Mouse (Mus musculus): ENCODE results near the gene Cnst. TPM values are rescaled to one million over a fixed set of nuclear protein-coding genes. Genes with fewer than 3 reads are reported as not detected.
"Not testable (repeated sequence)": the region's sequence is repeated elsewhere in the genome, so short reads cannot be mapped to it uniquely, and the experiment has no call there.

Cnst gene
- polyA plus RNA-seq, 1 experiment from 2014 or later = 25.1 TPM

- H3K4me3 ChIP-seq (ENCODE audit: low read length) = no peak overlapping the region
- H3K36me3 ChIP-seq (ENCODE audit: control insufficient read depth, insufficient read depth, low read length) = no peaks in the 10 kb centered on the region
- H3K27ac ChIP-seq (ENCODE audit: low read depth, low read length) = no peak overlapping the region
- WGBS = 51% methylated on average over 3 of the region's 3 CpGs
- peak overlapping the region; percentile 13; the same call in 1 of the 2 replicates for H3K9ac ChIP-seq (ENCODE audit: low read depth, low read length)
- peaks cover 2% of the 10 kb centered on the region; the same call in 1 of the 2 replicates for H3K4me1 ChIP-seq (ENCODE audit: control insufficient read depth, insufficient read depth, low read depth, low read length)
- ATAC-seq = peak; percentile 58
- no peak overlapping the region for H3K4me2 ChIP-seq (ENCODE audit: low read length)
- H3K9me3 ChIP-seq (ENCODE audit: control insufficient read depth, low read length) = no peaks in the 10 kb centered on the region
- no peaks in the 10 kb centered on the region for H3K27me3 ChIP-seq (replicated peaks; ENCODE audit: control insufficient read depth, insufficient read depth, low read length)
Measured at GRCm38 (mm10) chr1:179644151-179644550, 98.0 kb downstream of the Cnst start.

GRCm38 (mm10) chr1:179645101-179645979 is 99.2 kb downstream of the Cnst start:
- WGBS = 62% methylated on average over 13 of the region's 13 CpGs

GRCm38 (mm10) chr1:179645980-179646268 is 99.8 kb downstream of the Cnst start:
- Histone ChIP-seq H3K27me3 (replicated peaks; ENCODE audit: control insufficient read depth, insufficient read depth, low read length) (no peaks in the 10 kb centered on the region), H3K27ac (ENCODE audit: low read depth, low read length) (no peak overlapping the region), H3K36me3 (ENCODE audit: control insufficient read depth, insufficient read depth, low read length) (no peaks in the 10 kb centered on the region), H3K9me3 (ENCODE audit: control insufficient read depth, low read length) (no peaks in the 10 kb centered on the region), H3K4me3 (ENCODE audit: low read length) (peak overlapping the region; percentile 26; the same call in 1 of the 2 replicates), H3K4me2 (ENCODE audit: low read length) (peak overlapping the region; percentile 52), H3K4me1 (ENCODE audit: control insufficient read depth, insufficient read depth, low read depth, low read length) (peaks cover 2% of the 10 kb centered on the region; the same call in 1 of the 2 replicates), H3K9ac (ENCODE audit: low read depth, low read length) (peak overlapping the region; percentile 48)
- ATAC-seq = no peak
- WGBS = 32% methylated on average over 4 of the region's 4 CpGs

More at GRCm38 (mm10) chr1:179645101-179645979, 99.2 kb downstream of the Cnst start:
- Histone ChIP-seq H3K9me3 (ENCODE audit: control insufficient read depth, low read length) (no peaks in the 10 kb centered on the region), H3K4me1 (ENCODE audit: control insufficient read depth, insufficient read depth, low read depth, low read length) (peaks cover 2% of the 10 kb centered on the region; the same call in 1 of the 2 replicates), H3K9ac (ENCODE audit: low read depth, low read length) (peak overlapping the region; percentile 48), H3K4me3 (ENCODE audit: low read length) (peak overlapping the region; percentile 26; the same call in 1 of the 2 replicates), H3K27me3 (replicated peaks; ENCODE audit: control insufficient read depth, insufficient read depth, low read length) (no peaks in the 10 kb centered on the region), H3K27ac (ENCODE audit: low read depth, low read length) (no peak overlapping the region), H3K36me3 (ENCODE audit: control insufficient read depth, insufficient read depth, low read length) (no peaks in the 10 kb centered on the region), H3K4me2 (ENCODE audit: low read length) (peak overlapping the region; percentile 52)
- ATAC-seq = peak; percentile 79

GRCm38 (mm10) chr1:179648678-179649077 is 102.5 kb downstream of the Cnst start:
- not testable (repeated sequence) for ATAC-seq

GRCm38 (mm10) chr1:179649324-179649723 is 103.2 kb downstream of the Cnst start:
- no peak for ATAC-seq
- Histone ChIP-seq H3K4me3 (ENCODE audit: low read length) (no peak overlapping the region), H3K27me3 (replicated peaks; ENCODE audit: control insufficient read depth, insufficient read depth, low read length) (no peaks in the 10 kb centered on the region), H3K4me1 (ENCODE audit: control insufficient read depth, insufficient read depth, low read depth, low read length) (peaks cover under 1% of the 10 kb centered on the region; the same call in 1 of the 2 replicates), H3K4me2 (ENCODE audit: low read length) (no peak overlapping the region), H3K36me3 (ENCODE audit: control insufficient read depth, insufficient read depth, low read length) (no peaks in the 10 kb centered on the region), H3K9ac (ENCODE audit: low read depth, low read length) (no peak overlapping the region), H3K27ac (ENCODE audit: low read depth, low read length) (no peak overlapping the region), H3K9me3 (ENCODE audit: control insufficient read depth, low read length) (no peaks in the 10 kb centered on the region)
- 79% methylated on average over 3 of the region's 3 CpGs for WGBS

More at GRCm38 (mm10) chr1:179648678-179649077, 102.5 kb downstream of the Cnst start:
- H3K4me3 ChIP-seq (ENCODE audit: low read length); H3K9me3 ChIP-seq (ENCODE audit: control insufficient read depth, low read length); H3K4me2 ChIP-seq (ENCODE audit: low read length); H3K4me1 ChIP-seq (ENCODE audit: control insufficient read depth, insufficient read depth, low read depth, low read length); H3K9ac ChIP-seq (ENCODE audit: low read depth, low read length); H3K27me3 ChIP-seq (replicated peaks; ENCODE audit: control insufficient read depth, insufficient read depth, low read length); H3K27ac ChIP-seq (ENCODE audit: low read depth, low read length); H3K36me3 ChIP-seq (ENCODE audit: control insufficient read depth, insufficient read depth, low read length): not testable (repeated sequence)
- 72% methylated on average over 4 of the region's 5 CpGs for WGBS

GRCm38 (mm10) chr1:179650284-179650683 is 104.1 kb downstream of the Cnst start:
- Histone ChIP-seq H3K4me3 (ENCODE audit: low read length) (no peak overlapping the region), H3K27ac (ENCODE audit: low read depth, low read length) (no peak overlapping the region), H3K4me1 (ENCODE audit: control insufficient read depth, insufficient read depth, low read depth, low read length) (no peaks in the 10 kb centered on the region), H3K4me2 (ENCODE audit: low read length) (no peak overlapping the region), H3K9me3 (ENCODE audit: control insufficient read depth, low read length) (no peaks in the 10 kb centered on the region), H3K9ac (ENCODE audit: low read depth, low read length) (no peak overlapping the region), H3K36me3 (ENCODE audit: control insufficient read depth, insufficient read depth, low read length) (no peaks in the 10 kb centered on the region), H3K27me3 (replicated peaks; ENCODE audit: control insufficient read depth, insufficient read depth, low read length) (no peaks in the 10 kb centered on the region)
- 92% methylated on average over 4 of the region's 4 CpGs for WGBS
- no peak for ATAC-seq

GRCm38 (mm10) chr1:179651224-179651623 is 105.1 kb downstream of the Cnst start:
- H3K27me3 ChIP-seq (replicated peaks; ENCODE audit: control insufficient read depth, insufficient read depth, low read length) = no peaks in the 10 kb centered on the region
- no peak for ATAC-seq
- H3K4me1 ChIP-seq (ENCODE audit: control insufficient read depth, insufficient read depth, low read depth, low read length) = no peaks in the 10 kb centered on the region
- no peak overlapping the region for H3K4me2 ChIP-seq (ENCODE audit: low read length)
- no peak overlapping the region for H3K9ac ChIP-seq (ENCODE audit: low read depth, low read length)
- no peak overlapping the region for H3K27ac ChIP-seq (ENCODE audit: low read depth, low read length)
- H3K36me3 ChIP-seq (ENCODE audit: control insufficient read depth, insufficient read depth, low read length) = no peaks in the 10 kb centered on the region
- no peak overlapping the region for H3K4me3 ChIP-seq (ENCODE audit: low read length)
- H3K9me3 ChIP-seq (ENCODE audit: control insufficient read depth, low read length) = no peaks in the 10 kb centered on the region
- 80% methylated on average over 5 of the region's 5 CpGs for WGBS

- Histone ChIP-seq H3K27me3 (replicated peaks; ENCODE audit: control insufficient read depth, insufficient read depth, low read length) (no peaks in the 10 kb centered on the region), H3K4me3 (ENCODE audit: low read length) (no peak overlapping the region), H3K27ac (ENCODE audit: low read depth, low read length) (no peak overlapping the region), H3K9ac (ENCODE audit: low read depth, low read length) (no peak overlapping the region), H3K4me1 (ENCODE audit: control insufficient read depth, insufficient read depth, low read depth, low read length) (peaks cover 3% of the 10 kb centered on the region; the same call in 1 of the 2 replicates), H3K4me2 (ENCODE audit: low read length) (no peak overlapping the region), H3K36me3 (ENCODE audit: control insufficient read depth, insufficient read depth, low read length) (no peaks in the 10 kb centered on the region), H3K9me3 (ENCODE audit: control insufficient read depth, low read length) (no peaks in the 10 kb centered on the region)
- ATAC-seq = no peak
- 90% methylated on average over 5 of the region's 5 CpGs for WGBS
Measured at GRCm38 (mm10) chr1:179663065-179663464, 116.9 kb downstream of the Cnst start.

GRCm38 (mm10) chr1:179664309-179664930 is 118.2 kb downstream of the Cnst start:
- Histone ChIP-seq H3K9ac (ENCODE audit: low read depth, low read length) (no peak overlapping the region), H3K27me3 (replicated peaks; ENCODE audit: control insufficient read depth, insufficient read depth, low read length) (no peaks in the 10 kb centered on the region), H3K4me3 (ENCODE audit: low read length) (no peak overlapping the region), H3K9me3 (ENCODE audit: control insufficient read depth, low read length) (no peaks in the 10 kb centered on the region), H3K4me1 (ENCODE audit: control insufficient read depth, insufficient read depth, low read depth, low read length) (peaks cover 10% of the 10 kb centered on the region), H3K4me2 (ENCODE audit: low read length) (no peak overlapping the region), H3K27ac (ENCODE audit: low read depth, low read length) (no peak overlapping the region), H3K36me3 (ENCODE audit: control insufficient read depth, insufficient read depth, low read length) (no peaks in the 10 kb centered on the region)
- 60% methylated on average over 4 of the region's 4 CpGs for WGBS
- ATAC-seq = no peak

Data from hindbrain, embryonic 16.5 days (tissue).